Mouse (Mus musculus) heart, postnatal 36 days (tissue): ENCODE results near the gene Mtmr11. TPM values are rescaled to one million over a fixed set of nuclear protein-coding genes. Genes with fewer than 3 reads are reported as not detected.
"Not testable (repeated sequence)": the region's sequence is repeated elsewhere in the genome, so short reads cannot be mapped to it uniquely, and the experiment has no call there.

Source experiments
- DNase-seq, 2 experiments: peaks; one replicate each; pipeline ENCODE4 v3.0.0; 2021 to 2022
- intact Hi-C: fragments of 180-260 bp; cut with DNase I; formaldehyde crosslinking; loops from one replicate; pipeline ENCODE4 v1.15.1; 2025
- microRNA-seq, 2 experiments: library from miRNA; unstranded; fragments of <30 nt; microRNA quantifications; one replicate each; pipeline ENCODE4 v1.2.0; 2021; ENCODE audit warnings: borderline number of aligned reads in 2 of 2
- total RNA-seq, 2 experiments: library from RNA; stranded (reverse); gene quantifications; 2 replicates each; pipeline ENCODE4 v1.2.3; 2021

Gene Mtmr11
- total RNA-seq, 2 experiments from 2014 or later, result 2.0 to 5.6 TPM

DNA sequence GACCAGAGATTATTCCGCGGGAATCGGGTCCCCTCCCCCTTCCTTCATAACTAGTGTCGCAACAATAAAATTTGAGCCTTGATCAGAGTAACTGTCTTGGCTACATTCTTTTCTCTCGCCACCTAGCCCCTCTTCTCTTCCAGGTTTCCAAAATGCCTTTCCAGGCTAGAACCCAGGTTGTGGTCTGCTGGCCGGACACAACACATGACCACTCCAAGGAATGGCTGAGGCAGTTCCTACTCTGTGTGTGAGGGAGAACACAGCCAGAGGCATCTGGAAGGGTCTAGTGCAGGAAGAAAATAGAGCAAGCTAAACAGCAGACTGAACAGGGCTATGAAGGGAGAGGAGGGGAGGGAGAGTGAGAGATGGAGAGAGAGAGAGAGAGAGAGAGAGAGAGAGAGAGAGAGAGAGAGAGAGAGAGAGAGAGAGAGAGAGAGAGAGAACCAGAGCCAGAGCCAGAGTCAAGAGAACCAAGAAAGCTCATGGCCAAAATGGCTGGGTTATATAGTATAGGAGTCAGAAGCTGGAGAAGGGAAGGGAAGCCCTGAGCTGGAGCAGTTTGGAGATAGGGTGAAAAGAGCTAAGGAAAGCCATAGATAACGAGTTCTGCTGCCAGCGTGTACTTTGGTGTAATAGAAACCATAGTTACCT, 36.9 kb downstream of the Mtmr11 start:
- intact Hi-C loops, result not testable (repeated sequence)

DNA sequence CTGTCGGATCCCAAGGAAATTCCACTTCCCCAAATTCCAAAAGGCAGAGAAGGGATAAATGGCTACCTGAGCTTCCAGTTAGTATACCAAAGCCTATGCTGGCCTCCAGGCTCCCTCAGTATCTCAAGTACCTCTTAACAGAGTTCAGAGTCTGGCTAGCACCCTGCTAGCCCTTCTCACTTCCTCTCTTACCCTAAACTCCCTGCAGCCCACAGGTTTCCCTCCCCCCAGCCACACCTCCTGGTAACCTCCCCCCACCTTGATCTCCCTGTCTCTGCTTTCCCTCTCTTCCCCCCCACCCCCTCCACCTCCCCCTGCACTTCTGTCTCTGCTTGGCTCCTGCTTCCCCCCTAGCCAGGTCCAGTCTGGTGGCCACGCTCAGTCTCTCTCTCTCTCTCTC, 37.9 kb downstream of the Mtmr11 start:
- intact Hi-C loops, result no loop called here
- DNase-seq, result no peak

More for the DNA sequence above, 36.9 kb downstream of the Mtmr11 start:
- DNase-seq, result not testable (repeated sequence)

DNA sequence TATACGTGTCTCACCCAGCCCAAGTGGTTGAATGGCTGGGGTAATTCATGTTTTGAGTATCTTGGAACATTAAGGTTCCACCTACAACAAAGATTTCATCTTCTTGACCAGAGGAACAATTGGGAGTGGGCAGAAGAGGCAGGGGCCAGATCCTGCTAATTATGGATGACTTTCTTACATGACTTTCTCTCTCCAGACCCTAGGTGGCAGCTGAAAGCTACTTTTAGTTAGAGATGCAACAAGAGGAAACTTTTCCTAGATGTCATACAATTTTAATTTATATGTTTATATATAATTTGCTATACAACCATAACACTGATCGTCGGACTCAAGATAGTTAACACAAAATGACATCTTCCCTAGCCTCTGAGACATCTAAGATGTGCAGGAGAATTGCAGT, 46.0 kb downstream of the Mtmr11 start:
- intact Hi-C loops, result no loop called here

DNA sequence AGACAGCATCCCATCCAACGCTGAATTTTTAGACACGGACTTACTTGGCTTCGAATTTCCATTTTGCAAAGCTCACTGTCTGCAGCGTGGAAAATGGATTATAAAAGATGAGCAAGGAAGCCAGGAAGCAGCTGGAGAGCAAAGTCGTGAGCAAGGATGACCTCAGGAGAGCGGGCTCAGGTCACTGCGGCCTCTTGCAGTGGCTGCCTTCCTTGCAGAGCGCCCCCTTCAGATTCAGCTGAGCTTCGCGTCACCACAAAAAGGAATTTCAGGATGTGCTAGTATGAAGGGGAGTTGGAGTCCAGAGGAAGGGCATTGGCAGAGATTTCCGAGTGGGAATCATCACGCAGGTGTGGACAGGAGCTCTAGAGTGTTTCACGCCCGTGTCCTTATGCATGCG, 47.4 kb downstream of the Mtmr11 start:
- intact Hi-C loops, result no loop called here
- no peak for DNase-seq

More for the DNA sequence above, 46.0 kb downstream of the Mtmr11 start:
- no peak for DNase-seq

DNA sequence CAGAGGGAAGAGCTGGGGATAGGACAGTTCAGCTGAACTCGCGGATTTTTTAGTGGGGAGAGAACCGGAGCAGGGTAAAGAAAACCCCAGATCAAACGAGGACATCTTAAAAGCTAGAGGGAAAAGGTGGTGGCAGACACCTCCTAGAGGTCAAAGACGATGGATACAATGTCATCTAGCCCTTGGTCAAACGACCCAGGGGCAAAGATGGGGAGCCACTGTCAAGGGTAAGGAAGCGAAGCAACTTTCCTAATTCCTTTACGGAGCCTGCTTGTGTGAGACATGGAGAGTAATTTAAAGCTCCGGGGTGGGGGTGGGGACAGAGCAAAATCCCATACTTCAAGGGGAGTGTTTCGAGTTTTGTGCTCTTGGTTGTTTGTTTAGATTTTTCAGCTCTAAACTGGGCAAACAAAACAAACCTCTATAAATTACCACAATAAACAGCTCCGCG, 57.4 kb downstream of the Mtmr11 start:
- intact Hi-C loops, result loop anchor here (2.0 to 5.0 kb wide), 2 partner anchors 46 to 152 kb away; partner anchors contain the start of gene Sf3b4
- DNase-seq, result peak; percentile 37 to 50

DNA sequence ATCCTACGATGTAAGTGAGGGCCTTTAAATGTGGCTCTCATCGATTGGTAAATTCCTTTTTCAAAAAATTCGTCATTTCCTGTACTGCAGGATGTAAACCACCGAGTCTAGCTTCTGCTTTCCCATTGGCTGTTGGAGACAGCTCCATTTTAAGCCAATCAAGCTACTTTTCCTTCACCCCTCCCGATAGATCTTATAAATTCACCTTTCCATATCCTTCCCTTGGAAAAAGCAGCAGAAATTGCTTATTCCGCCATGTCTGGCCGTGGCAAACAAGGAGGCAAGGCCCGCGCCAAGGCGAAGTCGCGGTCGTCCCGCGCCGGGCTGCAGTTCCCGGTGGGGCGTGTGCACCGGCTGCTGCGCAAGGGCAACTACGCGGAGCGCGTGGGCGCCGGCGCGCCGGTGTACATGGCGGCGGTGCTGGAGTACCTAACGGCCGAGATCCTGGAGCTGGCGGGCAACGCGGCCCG, 57.9 kb downstream of the Mtmr11 start, which contains the start of the genes Bola1 and Hist2h2ab:
Gene Bola1 (minus strand): TSS at position 49 of the 470 bp plus-strand sequence.
Gene Hist2h2ab (plus strand): TSS at position 205 of the 470 bp plus-strand sequence.
- intact Hi-C loops, result loop anchor here (2.0 to 5.0 kb wide), 4 partner anchors 17 to 152 kb away; partner anchors contain the start of genes Hist2h4 and Sf3b4
- peak; percentile 72 to 88 for DNase-seq

DNA sequence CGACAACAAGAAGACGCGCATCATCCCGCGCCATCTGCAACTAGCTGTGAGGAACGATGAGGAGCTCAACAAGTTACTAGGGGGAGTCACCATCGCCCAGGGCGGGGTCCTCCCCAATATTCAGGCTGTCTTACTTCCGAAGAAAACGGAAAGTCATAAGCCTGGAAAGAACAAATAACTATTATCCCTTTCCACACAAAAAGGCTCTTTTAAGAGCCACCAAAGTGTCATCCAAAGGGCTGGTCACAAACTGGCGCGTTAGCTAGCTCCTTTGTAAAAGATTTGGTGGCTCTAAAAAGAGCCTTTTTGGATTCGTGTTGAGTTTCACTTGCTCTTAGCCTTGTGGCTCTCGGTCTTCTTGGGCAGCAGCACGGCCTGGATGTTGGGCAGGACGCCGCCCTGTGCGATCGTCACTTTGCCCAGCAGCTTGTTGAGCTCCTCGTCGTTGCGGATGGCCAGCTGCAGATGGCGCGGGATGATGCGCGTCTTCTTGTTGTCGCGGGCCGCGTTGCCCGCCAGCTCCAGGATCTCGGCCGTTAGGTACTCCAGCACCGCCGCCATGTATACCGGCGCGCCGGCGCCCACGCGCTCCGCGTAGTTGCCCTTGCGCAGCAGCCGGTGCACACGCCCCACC, 58.4 kb downstream of the Mtmr11 start:
- intact Hi-C loops, result loop anchor here (2.0 kb wide), 2 partner anchors 17 to 43 kb away; partner anchors contain the start of gene Hist2h4

DNA sequence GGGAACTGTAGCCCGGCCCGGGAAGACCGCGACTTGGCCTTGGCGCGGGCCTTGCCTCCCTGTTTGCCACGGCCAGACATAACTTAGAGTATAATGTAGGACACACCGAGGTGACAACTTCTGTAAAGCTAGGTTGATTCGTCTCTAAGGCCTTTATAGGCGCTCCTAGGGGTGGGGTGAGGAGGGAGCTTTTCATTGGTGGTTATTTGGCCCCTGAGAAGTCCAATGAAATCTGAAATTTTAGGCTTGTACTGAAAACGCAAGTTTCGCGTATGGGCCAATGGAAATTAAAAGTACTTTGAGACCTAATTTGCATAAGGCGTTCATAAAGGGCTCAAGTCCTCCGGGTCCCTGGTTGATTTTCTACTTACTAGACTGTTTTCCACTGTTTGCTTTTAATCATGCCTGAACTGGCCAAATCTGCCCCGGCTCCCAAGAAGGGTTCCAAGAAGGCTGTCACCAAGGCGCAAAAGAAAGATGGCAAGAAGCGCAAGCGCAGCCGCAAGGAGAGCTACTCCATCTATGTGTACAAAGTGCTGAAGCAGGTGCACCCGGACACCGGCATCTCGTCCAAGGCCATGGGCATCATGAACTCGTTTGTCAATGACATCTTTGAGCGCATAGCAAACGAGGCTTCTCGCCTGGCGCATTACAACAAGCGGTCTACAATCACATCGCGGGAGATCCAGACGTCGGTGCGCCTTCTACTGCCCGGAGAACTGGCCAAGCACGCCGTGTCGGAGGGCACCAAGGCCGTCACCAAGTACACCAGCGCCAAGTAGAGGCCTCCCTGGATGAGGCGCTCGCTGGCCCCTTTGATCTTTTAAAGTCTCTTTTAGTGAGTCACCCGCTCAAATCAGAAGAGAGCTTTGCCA, 59.2 kb downstream of the Mtmr11 start, which contains the start of the genes Hist2h2ac and Hist2h2be:
Gene Hist2h2ac (minus strand): TSS at position 116 of the 875 bp plus-strand sequence.
Gene Hist2h2be (plus strand): TSS at position 355 of the 875 bp plus-strand sequence.
- intact Hi-C loops, result loop anchor here (2.0 kb wide), 2 partner anchors 16 to 42 kb away; partner anchors contain the start of gene Hist2h4
- peak; percentile 83 to 85 for DNase-seq

More for the DNA sequence above, 58.4 kb downstream of the Mtmr11 start:
- peak; percentile 42 to 87 for DNase-seq

Small RNA genes lying within 50 kb of the gene (microRNA-seq; reads per million reads assigned to microRNA genes)
- 0 reads per million in 2 experiments for gene Gm44492

Other genes starting within 250 kb of the Mtmr11 start
- 10 to 100 TPM; 82.7 to 85.9 TPM for gene Anp32e, start 232.8 kb upstream of the Mtmr11 start, total RNA-seq
- gene Plekho1, start 166.0 kb upstream of the Mtmr11 start, total RNA-seq, result 10 to 100 TPM; 73.4 to 81.1 TPM
- gene Vps45, start 103.5 kb upstream of the Mtmr11 start, total RNA-seq, result 10 to 100 TPM; 22.3 to 26.0 TPM
- gene Otud7b, start 57.5 kb upstream of the Mtmr11 start, total RNA-seq, result 10 to 100 TPM; 56.7 to 67.6 TPM
- 10 to 100 TPM; 15.1 to 17.3 TPM for gene Sf3b4, start 10.3 kb downstream of the Mtmr11 start, total RNA-seq
- 1 to 10 TPM; 3.4 to 9.9 TPM for gene Sv2a, start 19.1 kb downstream of the Mtmr11 start, total RNA-seq
- gene Bola1, start 57.7 kb downstream of the Mtmr11 start, total RNA-seq, result 10 to 100 TPM; 25.1 to 26.9 TPM
- gene Hist2h2ab, start 57.9 kb downstream of the Mtmr11 start, total RNA-seq, result 1 to 10 TPM; 1.9 to 2.3 TPM
- 10 to 100 TPM; 32.1 to 35.4 TPM for gene Hist2h2ac, start 58.9 kb downstream of the Mtmr11 start, total RNA-seq
- gene Hist2h2be, start 59.1 kb downstream of the Mtmr11 start, total RNA-seq, result 10 to 100 TPM in 1 of 2 experiments, 1 to 10 TPM in 1; 8.3 to 10.5 TPM
- gene Hist2h3c2, start 77.1 kb downstream of the Mtmr11 start, total RNA-seq, result 10 to 100 TPM in 1 of 2 experiments, 1 to 10 TPM in 1; 8.9 to 10.6 TPM
- gene Hist2h2aa2, start 78.3 kb downstream of the Mtmr11 start, total RNA-seq, result 100 to 1,000 TPM; 243 to 253 TPM
- gene Hist2h2aa1, start 83.5 kb downstream of the Mtmr11 start, total RNA-seq, result 10 to 100 TPM in 1 of 2 experiments, 1 to 10 TPM in 1; 6.4 to 16.6 TPM
- gene Hist2h3c1, start 84.7 kb downstream of the Mtmr11 start, total RNA-seq, result not detected
- gene Hist2h4, start 101.3 kb downstream of the Mtmr11 start, total RNA-seq, result 10 to 100 TPM; 14.0 to 17.5 TPM
- gene Hist2h3b, start 106.7 kb downstream of the Mtmr11 start, total RNA-seq, result 10 to 100 TPM; 36.6 to 38.6 TPM
- gene Hist2h2bb, start 107.7 kb downstream of the Mtmr11 start, total RNA-seq, result 10 to 100 TPM; 51.8 to 59.2 TPM
- gene Fcgr1, start 132.0 kb downstream of the Mtmr11 start, total RNA-seq, result 1 to 10 TPM in 1 of 2 experiments, under 1 TPM in 1; 0.47 to 1.4 TPM